Mouse (Mus musculus) CD4-positive, CD25-positive, alpha-beta regulatory T cell, adult 4 months (primary cell): Measurements from ENCODE around the gene Yrdc. TPM values are rescaled to one million over a fixed set of nuclear protein-coding genes. Genes with fewer than 3 reads are reported as not detected.

Experiments used
- ATAC-seq: one replicate; pipeline ENCODE4 v1.8.0; 2017
- polyA plus RNA-seq, 2 experiments: library from polyadenylated mRNA; unstranded; fragments of 100-300 nt; shearing (Covaris generic); gene quantifications; one replicate each; pipeline ENCODE4 v1.2.1; 2017

Gene Yrdc
- 1 to 10 TPM; 4.9 to 5.6 TPM for polyA plus RNA-seq

GRCm38 (mm10) chr4:124850261-124850913 is at the start of gene Yrdc:
TSS of gene Yrdc (plus strand) at chr4:124850679.
- ATAC-seq, result peak; percentile 84

DNA sequence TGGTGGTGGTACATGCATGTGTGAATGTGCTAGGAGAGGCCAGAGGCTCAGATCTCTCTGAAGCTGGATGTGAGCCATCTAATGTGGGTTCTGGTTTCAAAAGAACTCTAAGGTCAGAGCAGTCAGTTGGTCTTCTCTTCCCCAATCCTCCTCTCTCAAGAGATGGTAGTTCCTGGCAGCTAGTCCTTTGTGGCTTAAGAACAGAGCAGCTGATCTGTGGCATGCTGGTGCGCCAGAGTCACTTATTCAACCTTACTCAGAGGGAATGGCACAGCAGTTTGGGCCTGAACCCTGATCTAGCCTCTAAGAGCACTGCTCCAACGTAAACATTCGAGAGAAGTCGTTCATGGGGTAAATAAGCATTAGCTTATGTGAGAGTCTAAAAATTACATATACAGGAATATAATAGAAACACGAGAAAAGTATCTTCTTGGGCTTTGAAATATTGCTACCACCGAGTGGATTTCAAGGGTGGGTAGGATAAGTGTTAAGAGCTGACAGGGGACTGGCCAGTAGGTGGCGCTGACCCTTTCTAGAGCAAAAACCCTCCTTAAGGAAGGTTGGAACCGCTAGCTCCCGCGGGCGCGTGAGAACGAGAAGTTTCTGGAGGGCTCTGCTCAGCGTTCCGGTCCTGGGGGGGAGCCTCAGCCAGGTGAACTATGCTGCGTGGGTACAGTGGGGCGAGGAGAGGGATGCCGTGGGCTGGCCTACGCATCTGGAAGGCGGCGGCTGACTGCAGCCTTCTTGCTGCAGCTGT is 48.7 kb upstream of the Yrdc start, which contains the start of gene Mtf1:
Mtf1 (plus strand) TSS at position 553 of the 757 bp plus-strand sequence.
- ATAC-seq, result peak; percentile 68

GRCm38 (mm10) chr4:124802309-124803260 is 47.9 kb upstream of the Yrdc start:
- peak; percentile 99 for ATAC-seq

DNA sequence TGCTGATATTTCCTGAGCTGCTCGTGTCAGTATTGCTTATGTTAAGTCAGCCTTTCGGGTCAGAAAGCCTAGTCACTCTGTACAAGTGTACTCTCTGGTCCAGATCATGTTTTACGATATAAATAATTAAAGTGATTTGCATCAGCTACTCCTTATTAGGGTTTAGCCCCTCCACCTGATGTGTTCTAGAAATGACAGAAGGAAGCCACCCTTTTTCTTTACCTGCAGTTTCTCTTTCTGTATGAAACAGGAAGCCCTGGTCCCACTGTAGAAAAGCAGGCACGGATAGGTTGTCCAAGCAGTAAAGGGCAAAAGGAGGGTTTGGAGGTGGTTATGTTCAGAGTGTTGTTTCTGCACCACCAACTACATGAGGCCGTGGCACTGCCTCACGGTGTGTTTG is 47.1 kb upstream of the Yrdc start:
- no peak for ATAC-seq

- ATAC-seq, result no peak
Measured at GRCm38 (mm10) chr4:124808511-124808910, 42.0 kb upstream of the Yrdc start.

- ATAC-seq, result no peak
Measured at GRCm38 (mm10) chr4:124809136-124809883, 41.2 kb upstream of the Yrdc start.

DNA sequence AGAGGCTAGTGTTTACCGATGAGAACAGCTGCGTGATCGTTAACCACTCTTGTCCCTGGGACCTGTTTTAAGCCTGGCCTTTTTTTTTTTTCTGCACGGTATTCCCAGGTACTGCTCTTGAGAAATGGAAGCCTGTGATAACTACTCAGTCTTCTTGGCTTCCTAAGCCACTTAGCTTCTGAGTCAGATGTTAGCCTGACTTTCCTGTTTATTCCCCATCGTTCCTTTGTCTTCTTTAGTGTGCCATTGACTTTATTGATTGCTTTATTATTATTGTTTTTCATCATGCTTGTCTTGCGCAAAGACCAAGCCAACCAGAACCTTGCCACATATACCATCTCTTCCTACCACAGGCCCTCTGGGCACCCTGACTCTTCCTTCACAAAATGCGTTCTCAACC is 40.4 kb upstream of the Yrdc start:
- ATAC-seq, result no peak

GRCm38 (mm10) chr4:124811347-124811975 is 39.0 kb upstream of the Yrdc start:
- ATAC-seq, result no peak

GRCm38 (mm10) chr4:124815901-124816300 is 34.6 kb upstream of the Yrdc start:
- ATAC-seq, result no peak

GRCm38 (mm10) chr4:124817803-124818202 is 32.7 kb upstream of the Yrdc start:
- no peak for ATAC-seq

DNA sequence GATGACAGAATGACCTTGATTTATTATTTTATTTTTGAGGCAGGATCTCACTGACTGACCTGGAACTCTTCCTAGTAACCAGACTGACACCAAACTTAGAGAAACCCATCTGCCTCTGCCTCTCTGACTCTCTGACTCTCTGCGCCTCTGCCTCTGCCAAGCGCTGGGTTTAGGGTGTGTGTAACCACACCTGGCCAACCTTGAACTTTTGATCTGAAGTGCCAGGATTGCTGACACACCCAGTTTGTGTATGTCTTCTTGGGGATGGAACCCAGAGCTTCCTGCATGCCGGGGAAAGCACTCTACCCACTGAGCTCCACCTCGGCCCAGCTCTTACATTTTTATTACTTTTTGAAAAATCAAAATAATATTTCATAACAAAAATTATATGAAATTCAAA is 31.6 kb upstream of the Yrdc start:
- no peak for ATAC-seq

GRCm38 (mm10) chr4:124824967-124825366 is 25.5 kb upstream of the Yrdc start:
- no peak for ATAC-seq

DNA sequence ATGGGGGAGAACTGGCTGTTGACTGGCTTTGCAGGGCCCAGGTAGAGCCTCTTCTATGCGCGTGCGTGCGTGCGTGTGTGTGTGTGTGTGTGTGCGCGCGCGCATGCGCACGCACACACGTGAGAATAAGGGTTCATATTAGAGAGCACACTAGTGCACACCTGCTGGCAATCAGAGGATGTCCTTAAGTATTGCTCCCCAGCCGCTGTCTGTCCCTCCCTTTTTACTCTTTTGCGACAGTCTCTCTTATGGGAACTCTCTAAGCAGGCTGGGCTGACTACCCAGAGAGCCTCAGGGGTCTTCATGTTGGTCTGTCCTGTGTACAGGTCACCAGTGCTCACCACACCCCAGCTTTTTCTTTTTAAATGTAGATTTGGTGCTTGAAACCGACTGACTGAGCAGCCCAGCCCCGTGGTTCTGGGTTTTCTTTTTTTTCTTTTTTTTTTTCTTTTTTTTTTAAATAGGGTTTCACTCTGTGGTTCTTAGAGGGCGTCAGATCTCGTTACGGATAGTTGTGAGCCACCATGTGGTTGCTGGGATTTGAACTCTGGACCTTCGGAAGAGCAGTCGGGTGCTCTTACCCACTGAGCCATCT is 25.0 kb upstream of the Yrdc start:
- ATAC-seq, result no peak

- ATAC-seq, result no peak
Measured at GRCm38 (mm10) chr4:124829671-124830070, 20.8 kb upstream of the Yrdc start.

GRCm38 (mm10) chr4:124832796-124833195 is 17.7 kb upstream of the Yrdc start:
- no peak for ATAC-seq

DNA sequence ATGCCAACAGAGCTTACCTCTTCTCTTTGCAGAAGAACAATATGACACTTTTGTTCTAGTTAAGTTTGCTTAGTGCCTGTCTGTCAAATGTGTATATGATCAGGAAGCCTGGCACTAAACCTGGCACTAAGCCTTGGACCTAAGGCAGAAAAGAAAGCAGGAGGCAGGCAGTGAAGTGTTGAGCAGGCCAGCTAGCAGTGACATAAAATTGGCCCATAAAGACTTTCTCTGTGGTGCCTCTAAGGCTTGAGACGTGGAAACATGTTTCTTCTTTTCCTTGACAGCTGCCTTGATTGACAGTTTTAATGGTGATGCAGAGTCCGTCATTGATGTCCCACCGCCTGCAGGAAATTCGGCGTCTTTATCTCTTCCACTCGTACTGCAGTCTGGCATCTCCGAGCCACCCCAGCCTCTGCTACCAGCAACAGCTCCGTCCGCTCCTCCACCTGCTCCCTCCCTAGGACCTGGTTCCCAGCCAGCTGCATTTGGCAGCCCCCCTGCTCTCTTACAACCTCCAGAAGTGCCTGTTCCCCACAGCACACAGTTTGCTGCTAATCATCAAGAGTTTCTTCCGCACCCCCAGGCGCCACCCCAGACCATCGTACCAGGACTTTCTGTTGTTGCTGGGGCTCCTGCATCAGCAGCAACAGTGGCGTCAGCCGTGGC is 12.3 kb upstream of the Yrdc start:
- ATAC-seq, result no peak

GRCm38 (mm10) chr4:124840998-124841397 is 9.5 kb upstream of the Yrdc start:
- ATAC-seq, result no peak

DNA sequence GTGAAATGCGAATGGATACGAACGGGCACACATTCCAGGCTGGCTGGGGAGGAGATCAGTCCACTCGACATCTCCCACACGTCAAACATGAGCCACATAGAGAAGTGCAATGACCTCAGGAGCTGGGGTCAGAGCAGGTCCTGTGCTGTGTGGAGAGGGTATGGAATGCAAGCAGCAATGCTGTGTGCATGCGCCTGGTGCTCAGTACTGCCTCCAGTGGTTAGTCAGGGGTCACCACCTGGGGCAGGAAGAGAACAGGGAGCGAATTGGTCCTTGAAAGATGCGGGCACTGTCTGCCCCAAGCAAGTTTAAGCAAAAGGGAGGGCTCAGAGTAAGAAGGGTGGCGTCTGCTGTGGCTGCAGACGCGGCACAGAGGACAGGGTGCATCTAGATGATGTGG is 7.0 kb upstream of the Yrdc start:
- peak; percentile 68 for ATAC-seq

- peak; percentile 38 for ATAC-seq
Measured at GRCm38 (mm10) chr4:124847573-124847972, 2.9 kb upstream of the Yrdc start.

- no peak for ATAC-seq
Measured at GRCm38 (mm10) chr4:124849631-124850260, 733 bp upstream of the Yrdc start.
